In genomic region chr12:72005307-72005706, GRCm38 (mm10) we compare ENCODE assay signal across 24 mouse cellular contexts.
DNase-seq lines count a peak whose midpoint lies in the region; ATAC-seq lines count a peak whose summit lies in the region.
"Had no signal": no experiment of that assay in that cellular context is flagged by ENCODE, and none has a peak within 500 bp of the region (broad histone marks: within the 10 kb centered on the region; RNA-seq: fewer than 3 reads in every experiment).

No protein-coding gene starts in this region.

- DNase-seq in heart, embryonic 10.5 days (ENCODE audit: low spot score): no peak
- no peak for DNase-seq in heart, adult 9 months (ENCODE audit: low spot score in 2 of 2)
- no peak for DNase-seq in heart, postnatal 10 days
- no peak for DNase-seq in heart, adult 8-10 months (ENCODE audit: low spot score)
- DNase-seq in layer of hippocampus, adult 9-10 months (ENCODE audit: low spot score): no peak
- DNase-seq: adrenal gland, adult 2 months; adrenal gland, postnatal 14 days; B cell, adult 2 months; cerebellum, adult 11 months; cerebellum, adult 2 months; cerebellum, adult 9-11 months; cerebellum, postnatal 25 days; forebrain, postnatal 0 days; gastrocnemius, adult 2 months; gastrocnemius, postnatal 14 days; kidney, adult 2 months had no signal

- H3K9me3 ChIP-seq in heart, embryonic 10.5 days: no peaks in the 10 kb centered on the region
- H3K9me3 ChIP-seq in heart, embryonic 13.5 days: no peaks in the 10 kb centered on the region
- no peaks in the 10 kb centered on the region for H3K9me3 ChIP-seq in heart, embryonic 16.5 days (replicated peaks; ENCODE audit: control insufficient read depth, low read length)
- H3K9me3 ChIP-seq: embryonic facial prominence, embryonic 12.5 days; embryonic facial prominence, embryonic 15.5 days; hindbrain, embryonic 12.5 days; hindbrain, embryonic 15.5 days had no signal

- H3K4me1 ChIP-seq in heart, embryonic 10.5 days: peaks cover 42% of the 10 kb centered on the region
- peaks cover 54% of the 10 kb centered on the region for H3K4me1 ChIP-seq in heart, embryonic 13.5 days
- peaks cover 18% of the 10 kb centered on the region for H3K4me1 ChIP-seq in heart, embryonic 16.5 days (ENCODE audit: control insufficient read depth, insufficient read depth, low read length)
- H3K4me1 ChIP-seq: embryonic facial prominence, embryonic 12.5 days; embryonic facial prominence, embryonic 15.5 days; hindbrain, embryonic 12.5 days; hindbrain, embryonic 15.5 days had no signal

- H3K36me3 ChIP-seq in heart, embryonic 10.5 days: no peaks in the 10 kb centered on the region
- 0 out of 2 replicates have a peak, but pooled peaks cover 3% of the 10 kb centered on the region for H3K36me3 ChIP-seq in heart, embryonic 13.5 days
- H3K36me3 ChIP-seq in heart, embryonic 16.5 days (ENCODE audit: control insufficient read depth, insufficient read depth): no peaks in the 10 kb centered on the region
- H3K36me3 ChIP-seq: embryonic facial prominence, embryonic 12.5 days; embryonic facial prominence, embryonic 15.5 days; hindbrain, embryonic 12.5 days; hindbrain, embryonic 15.5 days had no signal

- H3K27me3 ChIP-seq in heart, embryonic 10.5 days (ENCODE audit: insufficient read depth, poor library complexity, severe bottlenecking): no peaks in the 10 kb centered on the region
- no peaks in the 10 kb centered on the region for H3K27me3 ChIP-seq in heart, embryonic 13.5 days (replicated peaks)
- H3K27me3 ChIP-seq in heart, embryonic 16.5 days (ENCODE audit: control insufficient read depth, insufficient read depth, low read length): no peaks in the 10 kb centered on the region
- H3K27me3 ChIP-seq: embryonic facial prominence, embryonic 12.5 days; embryonic facial prominence, embryonic 15.5 days; hindbrain, embryonic 12.5 days; hindbrain, embryonic 15.5 days had no signal

- no peak overlapping the region for H3K4me3 ChIP-seq in heart, embryonic 10.5 days
- no peak overlapping the region for H3K4me3 ChIP-seq in heart, embryonic 13.5 days
- no peak overlapping the region for H3K4me3 ChIP-seq in heart, embryonic 16.5 days (ENCODE audit: low read length)
- H3K4me3 ChIP-seq: embryonic facial prominence, embryonic 12.5 days; embryonic facial prominence, embryonic 15.5 days; gastrocnemius, adult 2 months; hindbrain, embryonic 12.5 days; hindbrain, embryonic 15.5 days had no signal

- intact Hi-C loops in heart, postnatal 10 days (cut with DNase I): no loop called here

- H3K27ac ChIP-seq in heart, embryonic 10.5 days: peak overlapping the region; percentile 19
- H3K27ac ChIP-seq in heart, embryonic 13.5 days (replicated peaks): peak overlapping the region; percentile 69
- peak overlapping the region; percentile 79 for H3K27ac ChIP-seq in heart, embryonic 16.5 days (ENCODE audit: low read length)
- H3K27ac ChIP-seq: embryonic facial prominence, embryonic 12.5 days; embryonic facial prominence, embryonic 15.5 days; gastrocnemius, adult 2 months; hindbrain, embryonic 12.5 days; hindbrain, embryonic 15.5 days had no signal

- H3K9ac ChIP-seq in heart, embryonic 13.5 days: no peak overlapping the region
- no peak overlapping the region for H3K9ac ChIP-seq in heart, embryonic 16.5 days (ENCODE audit: low read length)
- H3K9ac ChIP-seq: embryonic facial prominence, embryonic 12.5 days; embryonic facial prominence, embryonic 15.5 days; forebrain, postnatal 0 days; hindbrain, embryonic 12.5 days; hindbrain, embryonic 15.5 days had no signal

- no peak for ATAC-seq in heart, embryonic 13.5 days (ENCODE audit: extremely low read depth, insufficient number of reproducible peaks, low FRiP score, low TSS enrichment)
- 0 out of 2 replicates have a peak, but pooled peaks have one; percentile 23 for ATAC-seq in heart, embryonic 16.5 days (replicated peaks; ENCODE audit: extremely low read depth, insufficient read depth, low FRiP score)
- ATAC-seq: forebrain, embryonic 14.5 days; forebrain, postnatal 0 days; intestine, postnatal 0 days had no signal

- WGBS in heart, embryonic 10.5 days: 31% methylated on average over 3 of the region's 3 CpGs
- WGBS in heart, embryonic 13.5 days: 37% methylated on average over 3 of the region's 3 CpGs
- 43% methylated on average over 3 of the region's 3 CpGs for WGBS in heart, embryonic 16.5 days

- no peak overlapping the region for H3K4me2 ChIP-seq in heart, embryonic 13.5 days
- H3K4me2 ChIP-seq in heart, embryonic 16.5 days (ENCODE audit: low read depth, low read length): no peak overlapping the region
- H3K4me2 ChIP-seq: embryonic facial prominence, embryonic 12.5 days; embryonic facial prominence, embryonic 15.5 days; hindbrain, embryonic 12.5 days; hindbrain, embryonic 15.5 days had no signal

Comparison
In these comparisons a context has a peak if more than half of its experiments do, and no peak if none do; other contexts are left out.
1. H3K27ac ChIP-seq: peak in every context shown above with its lines; median percentile 79 in heart, embryonic 16.5 days; 69 in heart, embryonic 13.5 days; 19 in heart, embryonic 10.5 days.